Mouse (Mus musculus): ENCODE measurements at regions not wholly inside any gene's neighbourhood (a gene's known extent, or its start where the extent isn't known, plus 50 kb on each side); places are given as distances from the start of the nearest gene placed in this dataset.

DNA sequence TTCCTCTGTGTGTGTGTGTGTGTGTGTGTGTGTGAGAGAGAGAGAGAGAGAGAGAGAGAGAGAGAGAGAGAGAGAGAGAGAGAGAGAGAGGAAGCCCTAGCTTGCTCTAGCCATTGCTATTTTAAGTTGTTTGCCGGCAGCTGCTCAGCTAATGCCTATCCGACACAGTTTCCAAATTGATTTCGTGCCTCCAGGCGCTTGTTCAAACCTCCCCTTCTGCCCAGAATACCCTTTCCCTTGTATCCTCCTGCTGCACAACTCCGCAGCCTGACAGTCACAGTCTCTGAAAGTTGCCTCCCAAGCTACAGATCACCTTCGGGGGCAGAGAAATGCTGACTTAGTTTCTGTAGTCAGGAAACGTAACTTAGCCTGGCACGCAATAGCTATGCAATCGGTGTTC lies 63.9 kb upstream of the Nfasc start:
- TF ChIP-seq CTCF (IDR thresholded peaks at IDR 0.05; ENCODE audit: extremely low read depth, insufficient read depth, low read length) (no peak), POLR2A (IDR thresholded peaks at IDR 0.05; ENCODE audit: extremely low read depth, insufficient read depth, low read length) (no peak)

All from cortical plate, adult 2 months (tissue).